Mouse (Mus musculus): Measurements from ENCODE around the gene Gnptab.

The Gnptab gene

GRCm38 (mm10) chr10:88380002-88380401, 1.1 kb downstream of the Gnptab start:
- peak; percentile 87 to 90 for DNase-seq

GRCm38 (mm10) chr10:88380430-88381060, 1.6 kb downstream of the Gnptab start:
- DNase-seq: no peak

- no peak for DNase-seq
Measured at GRCm38 (mm10) chr10:88381286-88381685, 2.4 kb downstream of the Gnptab start.

- DNase-seq: no peak
Measured at GRCm38 (mm10) chr10:88382009-88382408, 3.1 kb downstream of the Gnptab start.

- peak; percentile 46 to 56 for DNase-seq
Measured at GRCm38 (mm10) chr10:88383479-88383878, 4.5 kb downstream of the Gnptab start.

GRCm38 (mm10) chr10:88384081-88384480, 5.1 kb downstream of the Gnptab start:
- no peak for DNase-seq

GRCm38 (mm10) chr10:88385290-88385689, 6.4 kb downstream of the Gnptab start:
- DNase-seq: no peak

GRCm38 (mm10) chr10:88385758-88386157, 6.8 kb downstream of the Gnptab start:
- DNase-seq: peak in 1 of 2 experiments; percentile 42

GRCm38 (mm10) chr10:88386251-88386650, 7.3 kb downstream of the Gnptab start:
- no peak for DNase-seq

GRCm38 (mm10) chr10:88389576-88389975, 10.6 kb downstream of the Gnptab start:
- DNase-seq: no peak

- DNase-seq: peak; percentile 23 to 30
Measured at GRCm38 (mm10) chr10:88390096-88390790, 11.3 kb downstream of the Gnptab start.

- DNase-seq: no peak
Measured at GRCm38 (mm10) chr10:88391495-88391894, 12.6 kb downstream of the Gnptab start.

GRCm38 (mm10) chr10:88392181-88392847, 13.4 kb downstream of the Gnptab start:
- peak in 1 of 2 experiments; percentile 34 for DNase-seq

- DNase-seq: no peak
Measured at GRCm38 (mm10) chr10:88398668-88399243, 19.8 kb downstream of the Gnptab start.

GRCm38 (mm10) chr10:88399271-88399670, 20.3 kb downstream of the Gnptab start:
- no peak for DNase-seq

GRCm38 (mm10) chr10:88403021-88403420, 24.1 kb downstream of the Gnptab start:
- no peak for DNase-seq

GRCm38 (mm10) chr10:88404220-88404619, 25.3 kb downstream of the Gnptab start:
- no peak for DNase-seq

GRCm38 (mm10) chr10:88405812-88406211, 26.9 kb downstream of the Gnptab start:
- DNase-seq: no peak

GRCm38 (mm10) chr10:88407875-88408631, 29.1 kb downstream of the Gnptab start:
- no peak for DNase-seq

GRCm38 (mm10) chr10:88409751-88410150, 30.8 kb downstream of the Gnptab start:
- no peak for DNase-seq

- DNase-seq: no peak
Measured at GRCm38 (mm10) chr10:88412290-88412995, 33.5 kb downstream of the Gnptab start.

- peak in 1 of 2 experiments; percentile 17 for DNase-seq
Measured at GRCm38 (mm10) chr10:88417686-88418085, 38.8 kb downstream of the Gnptab start.

Measured in lung, adult 18-20 months (tissue).